14 mouse cellular contexts compared by ENCODE assay signal in genomic region chr4:136960581-136960980, GRCm38 (mm10). TPM values are rescaled to one million over a fixed set of nuclear protein-coding genes. Genes with fewer than 3 reads are reported as not detected.
"Had no signal": no experiment of that assay in that cellular context is flagged by ENCODE, and none has a peak within 500 bp of the region (broad histone marks: within the 10 kb centered on the region; RNA-seq: fewer than 3 reads in every experiment).

No protein-coding gene starts in this region.

- H3K36me3 ChIP-seq: hindbrain, embryonic 13.5 days; intestine, embryonic 15.5 days; limb, embryonic 15.5 days; liver, embryonic 12.5 days; midbrain, embryonic 13.5 days; neural tube, embryonic 15.5 days had no signal

- H3K27ac ChIP-seq: hindbrain, embryonic 13.5 days; intestine, embryonic 15.5 days; kidney, postnatal 0 days; left cerebral cortex, adult 2 months; limb, embryonic 15.5 days; liver, embryonic 12.5 days; midbrain, embryonic 13.5 days; neural tube, embryonic 15.5 days had no signal

- ATAC-seq: intestine, embryonic 15.5 days; liver, embryonic 12.5 days; midbrain, embryonic 13.5 days had no signal

- DNase-seq: kidney, adult 8-10 months; right cerebral cortex, adult 18-20 months; right cerebral cortex, postnatal 25 days; thymus, adult 2 months; thymus, postnatal 25 days had no signal

- H3K9me3 ChIP-seq: hindbrain, embryonic 13.5 days; intestine, embryonic 15.5 days; limb, embryonic 15.5 days; liver, embryonic 12.5 days; midbrain, embryonic 13.5 days; neural tube, embryonic 15.5 days had no signal

- H3K9ac ChIP-seq: hindbrain, embryonic 13.5 days; intestine, embryonic 15.5 days; limb, embryonic 15.5 days; liver, embryonic 12.5 days; midbrain, embryonic 13.5 days; neural tube, embryonic 15.5 days had no signal

- H3K4me3 ChIP-seq: hindbrain, embryonic 13.5 days; intestine, embryonic 15.5 days; left cerebral cortex, adult 2 months; limb, embryonic 15.5 days; liver, embryonic 12.5 days; midbrain, embryonic 13.5 days; myocyte; neural tube, embryonic 15.5 days had no signal

- H3K4me2 ChIP-seq: hindbrain, embryonic 13.5 days; intestine, embryonic 15.5 days; limb, embryonic 15.5 days; liver, embryonic 12.5 days; midbrain, embryonic 13.5 days; neural tube, embryonic 15.5 days had no signal

RNA-seq across cellular contexts. Expression of gene Epha8, which starts 4.0 kb away (rescaled TPM):
- polyA plus RNA-seq: myocyte had no signal
